8 mouse cellular contexts compared by ENCODE assay signal in the genomic region with DNA sequence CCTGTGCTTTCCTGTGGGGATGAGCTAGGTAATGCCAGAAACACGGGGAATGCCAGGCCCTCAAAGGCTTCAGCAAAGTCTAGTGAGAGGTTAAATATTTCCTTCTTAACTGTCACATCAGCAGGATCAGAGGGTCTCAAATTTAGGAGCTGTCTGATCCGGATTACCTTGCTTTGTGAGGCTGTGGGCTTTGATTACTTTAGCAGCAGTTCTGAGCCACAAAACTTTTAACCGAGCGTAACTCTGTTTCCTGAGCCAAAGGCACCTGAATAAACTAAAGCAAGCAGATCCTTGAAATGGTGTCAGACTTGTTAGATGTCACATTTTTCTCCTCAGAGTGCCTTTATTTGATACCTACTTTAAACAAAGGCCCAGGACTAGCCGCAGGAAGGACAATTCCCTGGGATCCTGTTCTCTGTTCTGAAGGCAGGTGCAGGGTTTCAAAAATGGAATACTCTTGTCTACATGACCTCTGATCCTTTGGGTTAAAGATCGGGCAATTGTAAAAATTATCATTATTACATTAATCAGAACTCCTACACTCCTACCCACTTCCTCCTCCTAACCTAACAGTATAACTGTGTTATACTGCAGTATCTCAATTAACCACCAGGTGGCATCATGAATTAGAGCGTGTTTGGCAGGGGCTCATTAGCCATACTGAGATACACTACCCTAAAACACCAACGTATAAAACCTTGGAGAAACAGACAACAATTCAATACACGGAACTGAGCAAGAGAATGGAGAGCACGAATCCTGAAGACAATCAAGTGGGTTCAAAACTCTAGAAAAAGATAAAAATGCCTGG.
DNase-seq lines count a peak whose midpoint lies in the region; ATAC-seq lines count a peak whose summit lies in the region.

No protein-coding gene starts in this region.

- H3K4me1 ChIP-seq in intestine, embryonic 16.5 days (ENCODE audit: control insufficient read depth, insufficient read depth, low read length) = no peaks in the 10 kb centered on the region

- no peak overlapping the region for H3K9ac ChIP-seq in intestine, embryonic 16.5 days (ENCODE audit: low read depth, low read length)

- DNase-seq in adrenal gland, postnatal 10 days = peak; percentile 39
- DNase-seq in adrenal gland, postnatal 4 days (ENCODE audit: low spot score in 2 of 2) = no peak
- DNase-seq in right cerebral cortex, adult 18-20 months = peak; percentile 15
- no peak for DNase-seq in right cerebral cortex, postnatal 36 days (ENCODE audit: low spot score in 2 of 2)
- peak; percentile 72 for DNase-seq in embryo, embryonic 9.5 days (ENCODE audit: extremely low spot score)
- peak; percentile 73 for DNase-seq in mesoderm, embryonic 11.5 days (ENCODE audit: low read depth, low spot score)
- DNase-seq in urinary bladder, postnatal 4 days (ENCODE audit: low spot score in 2 of 2) = no peak

- ATAC-seq in intestine, embryonic 16.5 days = peak; percentile 71

- no peak overlapping the region for H3K4me2 ChIP-seq in intestine, embryonic 16.5 days (ENCODE audit: low read depth, low read length)

- H3K36me3 ChIP-seq in intestine, embryonic 16.5 days (ENCODE audit: control insufficient read depth, insufficient read depth, low read length) = no peaks in the 10 kb centered on the region

- 41% methylated on average over 10 of the region's 10 CpGs for WGBS in intestine, embryonic 16.5 days

- H3K9me3 ChIP-seq in intestine, embryonic 16.5 days (ENCODE audit: control insufficient read depth, low read length) = no peaks in the 10 kb centered on the region

- H3K27me3 ChIP-seq in intestine, embryonic 16.5 days (replicated peaks; ENCODE audit: control insufficient read depth, insufficient read depth, low read length) = no peaks in the 10 kb centered on the region

- H3K4me3 ChIP-seq in intestine, embryonic 16.5 days (ENCODE audit: low read length) = no peak overlapping the region

- no peak overlapping the region for H3K27ac ChIP-seq in intestine, embryonic 16.5 days (ENCODE audit: low read length)

Comparison
In these comparisons a context has a peak if more than half of its experiments do, and no peak if none do; other contexts are left out.
1. DNase-seq: peak in adrenal gland, postnatal 10 days (single experiment), right cerebral cortex, adult 18-20 months (single experiment), embryo, embryonic 9.5 days (single experiment) and mesoderm, embryonic 11.5 days (single experiment); none in adrenal gland, postnatal 4 days (0 of 2), right cerebral cortex, postnatal 36 days (0 of 2) and urinary bladder, postnatal 4 days (0 of 2).